Mouse (Mus musculus) small intestine, adult 2 months (tissue): ENCODE data around the gene Disp1.

Experiments
- CTCF ChIP-seq: fragments of 200-500 bp; IDR thresholded peaks from 2 replicates; pipeline ENCODE4 v1.5.1; 2012; ENCODE audit warnings: low read depth, mild to moderate bottlenecking, control low read depth, inconsistent platforms, low read length, moderate library complexity, mixed read lengths; ENCODE audit not compliant: insufficient replicate concordance, insufficient read length; ENCODE audit errors: extremely low read depth
- POLR2A ChIP-seq: fragments of 200-500 bp; IDR thresholded peaks from 2 replicates; pipeline ENCODE4 v1.6.1; 2012; ENCODE audit warnings: low read depth, mild to moderate bottlenecking, control low read depth, inconsistent platforms, low read length, moderate library complexity

DNA sequence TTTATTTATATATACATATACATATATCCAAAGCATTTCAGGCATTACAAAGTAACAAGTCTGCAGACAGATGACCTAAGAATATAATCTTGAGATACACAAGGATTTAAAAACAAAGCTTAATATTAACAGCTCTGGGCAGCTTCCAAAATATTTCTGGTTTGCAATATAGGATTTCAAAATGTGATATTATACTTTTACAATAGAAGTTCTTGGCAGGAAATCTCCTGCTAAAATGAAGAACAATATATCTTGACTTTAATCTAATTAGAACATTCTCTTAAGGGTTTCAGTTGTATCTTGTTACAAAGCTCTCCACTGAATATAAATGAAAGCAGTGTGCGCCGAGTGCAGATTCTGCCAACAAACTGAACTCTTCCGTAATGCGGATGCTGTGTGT is 68.0 kb downstream of the Disp1 start:
- TF ChIP-seq POLR2A (no peak), CTCF (no peak)
